Mouse (Mus musculus): ENCODE results near the gene Rpl10. TPM values are rescaled to one million over a fixed set of nuclear protein-coding genes. Genes with fewer than 3 reads are reported as not detected.

The Rpl10 gene
- polyA plus RNA-seq, 1 experiment from 2014 or later: 656 TPM

- ATAC-seq (ENCODE audit: low read depth) (peak; percentile 98), DNase-seq (peak; percentile 88)
- H3K4me3 ChIP-seq (replicated peaks): peak within 1 kb of the TSS; percentile 70
- H3K4me2 ChIP-seq: peak within 1 kb of the TSS; percentile 88
- peak within 1 kb of the TSS; percentile 97 for H3K27ac ChIP-seq
- H3K9me3 ChIP-seq (replicated peaks): no peaks in the 10 kb centered on the region
- WGBS (ENCODE audit: insufficient replicate concordance): 22% methylated on average over 16 of the region's 16 CpGs
- H3K27me3 ChIP-seq: no peaks in the 10 kb centered on the region
- H3K9ac ChIP-seq: peak within 1 kb of the TSS; percentile 82
- H3K36me3 ChIP-seq: 0 out of 2 replicates have a peak, but pooled peaks cover 2% of the 10 kb centered on the region
- H3K4me1 ChIP-seq (replicated peaks): peaks cover 25% of the 10 kb centered on the region
Observed at GRCm38 (mm10) chrX:74281732-74282394, 11.3 kb downstream of the Rpl10 start, which contains the start of the genes Taz and Dnase1l1. Taz (plus strand) TSS chrX:74281912. Dnase1l1 (minus strand) TSS chrX:74282337.

GRCm38 (mm10) chrX:74282395-74283091, 11.9 kb downstream of the Rpl10 start:
- DNase-seq (peak; percentile 82), ATAC-seq (ENCODE audit: low read depth) (peak; percentile 39)
- H3K4me3 ChIP-seq (replicated peaks): peak overlapping the region; percentile 70
- H3K27ac ChIP-seq: peak overlapping the region; percentile 97
- peak overlapping the region; percentile 88 for H3K4me2 ChIP-seq
- no peaks in the 10 kb centered on the region for H3K9me3 ChIP-seq (replicated peaks)
- peaks cover 25% of the 10 kb centered on the region for H3K4me1 ChIP-seq (replicated peaks)
- H3K36me3 ChIP-seq: no peaks in the 10 kb centered on the region
- H3K9ac ChIP-seq: peak overlapping the region; percentile 82
- H3K27me3 ChIP-seq: no peaks in the 10 kb centered on the region
- WGBS (ENCODE audit: insufficient replicate concordance): 14% methylated on average over 39 of the region's 39 CpGs

DNA sequence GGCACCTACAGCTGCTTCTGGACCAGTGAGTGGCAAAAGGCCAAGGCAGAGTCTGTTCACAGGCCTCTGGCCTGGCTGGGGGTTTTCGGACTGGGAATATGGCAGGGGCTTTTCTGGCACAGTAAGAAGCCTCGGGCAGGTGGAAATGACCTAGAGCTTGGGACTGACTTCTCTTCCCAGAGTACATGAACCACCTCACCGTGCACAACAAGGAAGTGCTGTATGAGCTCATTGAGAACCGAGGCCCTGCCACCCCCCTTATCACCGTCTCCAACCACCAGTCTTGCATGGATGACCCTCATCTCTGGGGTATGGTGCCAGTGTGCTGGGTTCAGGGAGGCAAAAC, 12.5 kb downstream of the Rpl10 start:
- H3K27ac ChIP-seq: peak overlapping the region; percentile 97
- no peaks in the 10 kb centered on the region for H3K9me3 ChIP-seq (replicated peaks)
- H3K9ac ChIP-seq: peak overlapping the region; percentile 82
- no peaks in the 10 kb centered on the region for H3K27me3 ChIP-seq
- peak overlapping the region; percentile 70 for H3K4me3 ChIP-seq (replicated peaks)
- DNase-seq: no peak
- H3K36me3 ChIP-seq: 0 out of 2 replicates have a peak, but pooled peaks cover under 1% of the 10 kb centered on the region
- peak overlapping the region; percentile 88 for H3K4me2 ChIP-seq
- 18% methylated on average over 5 of the region's 5 CpGs for WGBS (ENCODE audit: insufficient replicate concordance)
- peaks cover 25% of the 10 kb centered on the region for H3K4me1 ChIP-seq (replicated peaks)
- no peak for ATAC-seq (ENCODE audit: low read depth)

DNA sequence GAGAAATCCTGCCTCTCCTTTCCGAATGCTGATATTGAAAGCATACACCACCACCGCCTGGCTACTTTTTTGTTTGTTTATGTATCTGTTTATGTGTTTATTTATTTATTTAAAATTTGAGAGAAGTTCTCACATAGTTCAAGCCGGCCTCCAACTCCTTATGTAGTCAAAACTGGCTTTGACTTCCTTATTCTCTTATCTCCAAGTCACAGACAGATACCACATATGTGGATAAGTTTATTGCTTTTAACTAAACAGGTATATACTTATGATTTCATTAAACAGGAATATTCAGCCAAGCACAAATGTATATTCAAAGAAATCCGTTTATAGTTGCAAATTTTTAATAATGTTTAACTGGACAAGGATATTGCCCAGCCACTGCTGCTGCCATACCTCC, 22.8 kb downstream of the Rpl10 start:
- no peak overlapping the region for H3K4me2 ChIP-seq
- 46% methylated on average over 4 of the region's 4 CpGs for WGBS (ENCODE audit: insufficient replicate concordance)

GRCm38 (mm10) chrX:74296538-74297448, 26.2 kb downstream of the Rpl10 start, which contains the start of gene Atp6ap1:
Atp6ap1 (plus strand) TSS chrX:74297097.
- DNase-seq: peak; percentile 93
- Histone ChIP-seq H3K36me3 (peaks cover 24% of the 10 kb centered on the region), H3K4me3 (replicated peaks) (peak within 1 kb of the TSS; percentile 74), H3K4me1 (replicated peaks) (peaks cover 22% of the 10 kb centered on the region), H3K9ac (peak within 1 kb of the TSS; percentile 85), H3K9me3 (replicated peaks) (no peaks in the 10 kb centered on the region), H3K27me3 (no peaks in the 10 kb centered on the region), H3K27ac (peak within 1 kb of the TSS; percentile 85), H3K4me2 (peak within 1 kb of the TSS; percentile 82)
- peak; percentile 96 for ATAC-seq (ENCODE audit: low read depth)
- WGBS (ENCODE audit: insufficient replicate concordance): 10% methylated on average over 37 of the region's 37 CpGs

More for the DNA sequence above, 22.8 kb downstream of the Rpl10 start:
- no peak overlapping the region for H3K27ac ChIP-seq
- H3K4me3 ChIP-seq (replicated peaks): no peak overlapping the region
- no peaks in the 10 kb centered on the region for H3K9me3 ChIP-seq (replicated peaks)
- H3K9ac ChIP-seq: no peak overlapping the region
- H3K36me3 ChIP-seq: peaks cover 4% of the 10 kb centered on the region; the same call in 1 of the 2 replicates
- H3K4me1 ChIP-seq (replicated peaks): peaks cover 13% of the 10 kb centered on the region
- ATAC-seq (ENCODE audit: low read depth) (no peak), DNase-seq (no peak)
- H3K27me3 ChIP-seq: no peaks in the 10 kb centered on the region

DNA sequence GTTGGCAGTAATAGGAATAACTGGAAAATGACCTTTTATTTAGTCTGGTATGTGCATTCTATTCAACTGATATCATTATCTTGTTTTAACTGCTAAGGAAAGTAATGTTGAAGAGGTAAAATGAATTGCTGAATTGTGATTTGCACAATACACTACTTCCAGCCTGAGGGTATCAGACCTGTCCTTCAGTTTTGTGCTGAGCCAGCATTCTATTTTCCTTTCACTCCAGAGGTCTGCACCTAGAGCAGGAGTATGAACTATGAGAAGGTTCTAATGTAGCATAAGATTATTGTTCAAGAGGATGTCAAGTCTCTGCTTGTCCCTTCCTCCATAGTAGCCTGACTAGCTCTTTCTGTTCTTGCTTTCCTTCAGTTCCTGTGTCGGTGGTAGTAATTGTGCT, 27.7 kb downstream of the Rpl10 start:
- H3K36me3 ChIP-seq: peaks cover 40% of the 10 kb centered on the region
- H3K4me3 ChIP-seq (replicated peaks): peak overlapping the region; percentile 19; the same call in 1 of the 2 replicates
- H3K4me1 ChIP-seq (replicated peaks): peaks cover 22% of the 10 kb centered on the region
- H3K9me3 ChIP-seq (replicated peaks): no peaks in the 10 kb centered on the region
- H3K27ac ChIP-seq: no peak overlapping the region
- no peak overlapping the region; the same call in 1 of the 2 replicates for H3K9ac ChIP-seq
- 30% methylated on average over 1 of the region's 1 CpGs for WGBS (ENCODE audit: insufficient replicate concordance)
- DNase-seq (no peak), ATAC-seq (ENCODE audit: low read depth) (no peak)
- H3K27me3 ChIP-seq: no peaks in the 10 kb centered on the region
- H3K4me2 ChIP-seq: peak overlapping the region; percentile 46

- Histone ChIP-seq H3K9me3 (replicated peaks) (no peaks in the 10 kb centered on the region), H3K9ac (no peak overlapping the region), H3K4me2 (no peak overlapping the region), H3K27me3 (no peaks in the 10 kb centered on the region), H3K36me3 (peaks cover 48% of the 10 kb centered on the region), H3K4me1 (replicated peaks) (peaks cover 27% of the 10 kb centered on the region), H3K27ac (no peak overlapping the region), H3K4me3 (replicated peaks) (no peak overlapping the region)
- WGBS (ENCODE audit: insufficient replicate concordance): 41% methylated on average over 3 of the region's 3 CpGs
- ATAC-seq (ENCODE audit: low read depth) (no peak), DNase-seq (no peak)
Observed at GRCm38 (mm10) chrX:74299721-74300120, 29.1 kb downstream of the Rpl10 start.

DNA sequence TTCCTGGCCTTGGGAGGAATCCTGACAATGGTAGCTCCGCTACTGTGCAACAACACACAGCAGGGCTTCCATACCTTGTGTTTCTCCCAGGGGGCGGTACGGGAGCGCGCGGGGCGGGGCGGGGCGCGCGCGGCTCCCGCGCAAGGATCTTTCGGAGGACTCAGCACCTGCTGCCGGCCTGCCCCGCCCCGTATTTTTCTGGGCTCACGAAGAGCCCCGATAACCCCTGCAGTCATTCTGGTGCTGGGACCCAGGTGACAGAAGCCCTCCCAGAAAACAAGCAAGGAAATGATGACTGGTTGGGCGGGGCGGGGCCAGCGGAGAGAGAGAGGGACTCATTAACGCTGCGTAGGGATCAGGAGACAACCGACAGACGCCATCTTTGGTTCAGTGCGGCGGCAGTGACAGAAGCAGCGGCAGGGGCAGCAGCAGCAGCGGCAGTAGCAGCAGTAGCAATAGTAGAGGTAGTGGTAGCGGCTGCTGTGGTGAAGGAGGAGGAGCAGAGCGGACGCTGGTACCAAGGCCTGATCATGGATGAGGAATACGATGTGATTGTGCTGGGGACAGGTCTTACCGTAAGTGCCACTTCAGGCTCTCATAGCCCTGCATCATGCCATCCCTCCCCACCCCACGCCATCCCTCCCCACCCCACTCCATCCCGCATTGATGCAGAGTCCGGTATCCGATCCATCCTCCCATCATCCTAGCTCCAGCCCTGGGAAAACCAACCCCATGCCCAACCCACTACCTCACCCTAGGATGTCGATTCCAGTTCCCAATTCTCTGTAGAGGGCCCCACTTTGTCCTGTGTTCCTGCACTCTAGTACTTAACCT, 34.5 kb downstream of the Rpl10 start, which contains the start of gene Gdi1:
Gene Gdi1, plus strand, starts transcription at position 132 of the 834 bp plus-strand sequence.
- H3K9me3 ChIP-seq (replicated peaks): no peaks in the 10 kb centered on the region
- peaks cover 77% of the 10 kb centered on the region for H3K36me3 ChIP-seq
- H3K27ac ChIP-seq: peak within 1 kb of the TSS; percentile 89
- H3K4me3 ChIP-seq (replicated peaks): peak within 1 kb of the TSS; percentile 70
- H3K4me1 ChIP-seq (replicated peaks): peaks cover 13% of the 10 kb centered on the region
- peak within 1 kb of the TSS; percentile 76 for H3K4me2 ChIP-seq
- peak within 1 kb of the TSS; percentile 77 for H3K9ac ChIP-seq
- no peaks in the 10 kb centered on the region for H3K27me3 ChIP-seq
- peak; percentile 84 for ATAC-seq (ENCODE audit: low read depth)
- 8% methylated on average over 41 of the region's 41 CpGs for WGBS (ENCODE audit: insufficient replicate concordance)
- DNase-seq: peak; percentile 67

GRCm38 (mm10) chrX:74312540-74313464, 42.2 kb downstream of the Rpl10 start, which contains the start of gene Fam50a:
Fam50a (plus strand) TSS chrX:74313033.
- peak; percentile 95 for ATAC-seq (ENCODE audit: low read depth)
- Histone ChIP-seq H3K9me3 (replicated peaks) (no peaks in the 10 kb centered on the region), H3K27ac (peak within 1 kb of the TSS; percentile 85), H3K4me3 (replicated peaks) (peak within 1 kb of the TSS; percentile 71), H3K36me3 (peaks cover 42% of the 10 kb centered on the region), H3K4me2 (peak within 1 kb of the TSS; percentile 86), H3K27me3 (no peaks in the 10 kb centered on the region), H3K9ac (peak within 1 kb of the TSS; percentile 81), H3K4me1 (replicated peaks) (peaks cover 28% of the 10 kb centered on the region)
- DNase-seq: peak; percentile 84
- WGBS (ENCODE audit: insufficient replicate concordance): 17% methylated on average over 59 of the region's 59 CpGs
